Mouse (Mus musculus) hindlimb bud, embryonic 11.5 days (tissue): Measurements from ENCODE around the gene P3h1.
"Not testable (repeated sequence)": the region's sequence is repeated elsewhere in the genome, so short reads cannot be mapped to it uniquely, and the experiment has no call there.

ENCODE experiments used
- DNase-seq: peaks from one replicate; pipeline ENCODE4 v3.0.0-alpha.2; 2012; ENCODE audit warnings: low read depth, low spot score; ENCODE audit errors: extremely low spot score

The P3h1 gene

GRCm38 (mm10) chr4:119266606-119267005, 33.9 kb downstream of the P3h1 start:
- no peak for DNase-seq

- no peak for DNase-seq
Measured at GRCm38 (mm10) chr4:119274627-119275026, 41.9 kb downstream of the P3h1 start.

GRCm38 (mm10) chr4:119275226-119275625, 42.5 kb downstream of the P3h1 start:
- DNase-seq = no peak

GRCm38 (mm10) chr4:119275726-119276125, 43.0 kb downstream of the P3h1 start:
- no peak for DNase-seq

- DNase-seq = not testable (repeated sequence)
Measured at GRCm38 (mm10) chr4:119278784-119279183, 46.1 kb downstream of the P3h1 start.

- DNase-seq = no peak
Measured at GRCm38 (mm10) chr4:119284861-119285260, 52.1 kb downstream of the P3h1 start.

- DNase-seq = no peak
Measured at GRCm38 (mm10) chr4:119285336-119285735, 52.6 kb downstream of the P3h1 start.

- DNase-seq = no peak
Measured at GRCm38 (mm10) chr4:119291921-119292320, 59.2 kb downstream of the P3h1 start.

GRCm38 (mm10) chr4:119292771-119293573, 60.3 kb downstream of the P3h1 start:
- peak; percentile 26 for DNase-seq

GRCm38 (mm10) chr4:119293574-119294258, 61.0 kb downstream of the P3h1 start:
- no peak for DNase-seq

GRCm38 (mm10) chr4:119294415-119295133, 61.9 kb downstream of the P3h1 start, which contains the start of gene Ybx1:
Ybx1 (minus strand) TSS chr4:119294604.
- DNase-seq = peak; percentile 93

- DNase-seq = no peak
Measured at GRCm38 (mm10) chr4:119295134-119295453, 62.4 kb downstream of the P3h1 start.

GRCm38 (mm10) chr4:119297361-119297760, 64.6 kb downstream of the P3h1 start:
- no peak for DNase-seq
